Mouse (Mus musculus) midbrain, embryonic 11.5 days (tissue): Measurements from ENCODE around the gene Shq1. TPM values are rescaled to one million over a fixed set of nuclear protein-coding genes. Genes with fewer than 3 reads are reported as not detected.

ENCODE experiments used
- ATAC-seq: fragments of 200-750 bp; cut with Nextera tagmentation; 2 replicates; pipeline ENCODE4 v1.8.0; 2017; ENCODE audit warnings: moderate TSS enrichment, moderate library complexity; ENCODE audit not compliant: low FRiP score
- DNase-seq: peaks from one replicate; pipeline ENCODE4 v3.0.0; 2015; ENCODE audit warnings: low spot score; ENCODE audit errors: missing footprints
- H3K27ac ChIP-seq: fragments of 300-500 bp; sonication (generic); 2 replicates; pipeline ENCODE4 v1.5.1; 2014; ENCODE audit warnings: low read depth, low read length
- H3K27me3 ChIP-seq: fragments of 300-500 bp; sonication (generic); 2 replicates; pipeline ENCODE4 v1.6.1; 2014; ENCODE audit warnings: mild to moderate bottlenecking, low read length, moderate library complexity, mixed read lengths; ENCODE audit not compliant: control insufficient read depth, insufficient read depth
- H3K36me3 ChIP-seq: fragments of 300-500 bp; sonication (generic); 2 replicates; pipeline ENCODE4 v1.6.1; 2014; ENCODE audit warnings: mild to moderate bottlenecking, low read length, moderate library complexity, mixed read lengths; ENCODE audit not compliant: control insufficient read depth, insufficient read depth
- H3K4me1 ChIP-seq: fragments of 300-500 bp; sonication (generic); 2 replicates; pipeline ENCODE4 v1.6.1; 2014; ENCODE audit warnings: low read length; ENCODE audit not compliant: control insufficient read depth, insufficient read depth
- H3K4me2 ChIP-seq: fragments of 300-500 bp; sonication (generic); 2 replicates; pipeline ENCODE4 v1.6.1; 2014; ENCODE audit warnings: mild to moderate bottlenecking, moderate library complexity
- H3K4me3 ChIP-seq: fragments of 300-500 bp; sonication (generic); 2 replicates; pipeline ENCODE4 v1.5.1; 2014; ENCODE audit warnings: low read depth, low read length
- H3K9ac ChIP-seq: fragments of 300-500 bp; sonication (generic); 2 replicates; pipeline ENCODE4 v1.6.1; 2014; ENCODE audit warnings: low read length
- H3K9me3 ChIP-seq: fragments of 300-500 bp; sonication (generic); 2 replicates; pipeline ENCODE4 v1.6.1; 2016; ENCODE audit warnings: low read length; ENCODE audit not compliant: control insufficient read depth
- WGBS: fragments of 180-500 bp; shearing (Covaris S2); extraction: QIAGEN DNeasy Blood & Tissue Kit; methylation state at CpG from one replicate; pipeline ENCODE4 v1.1.7; 2014; 5-methylcytosine and 5-hydroxymethylcytosine counted together
- polyA plus RNA-seq: library from polyadenylated mRNA; unstranded; fragments of >200 nt; fragmentation: Nextera tagmentation; extraction: Ambion mirVana; gene quantifications from 2 replicates; pipeline ENCODE4 v1.2.1, GENCODE M21; 2014

Shq1 gene
- polyA plus RNA-seq, 1 experiment from 2014 or later, result 18.9 TPM

DNA sequence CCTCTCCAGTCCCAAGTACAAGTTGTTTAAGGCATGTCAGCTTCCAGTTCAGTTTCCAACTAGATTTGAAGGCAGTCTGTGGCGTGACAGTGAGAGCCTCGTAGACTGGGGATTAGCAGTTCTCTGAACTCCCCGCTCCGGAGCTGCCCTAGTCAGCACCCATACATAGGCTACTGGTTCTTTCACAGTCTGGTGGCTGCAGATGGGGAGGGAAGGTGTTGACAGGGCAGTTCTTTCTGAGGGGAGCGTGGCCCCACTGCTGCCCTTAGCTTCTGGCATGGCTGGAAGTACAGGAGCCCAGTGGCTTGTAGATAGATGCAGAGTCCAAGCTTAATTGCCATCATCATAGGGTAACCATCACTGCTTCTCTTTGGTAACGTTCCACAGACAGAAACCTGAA, 93.4 kb downstream of the Shq1 start:
- Histone ChIP-seq H3K36me3 (no peaks in the 10 kb centered on the region), H3K9ac (no peak overlapping the region), H3K27me3 (no peaks in the 10 kb centered on the region), H3K27ac (no peak overlapping the region), H3K4me2 (no peak overlapping the region), H3K4me1 (peaks cover 10% of the 10 kb centered on the region), H3K9me3 (no peaks in the 10 kb centered on the region), H3K4me3 (no peak overlapping the region)
- WGBS, result 84% methylated on average over 6 of the region's 6 CpGs
- ATAC-seq (no peak), DNase-seq (no peak)

DNA sequence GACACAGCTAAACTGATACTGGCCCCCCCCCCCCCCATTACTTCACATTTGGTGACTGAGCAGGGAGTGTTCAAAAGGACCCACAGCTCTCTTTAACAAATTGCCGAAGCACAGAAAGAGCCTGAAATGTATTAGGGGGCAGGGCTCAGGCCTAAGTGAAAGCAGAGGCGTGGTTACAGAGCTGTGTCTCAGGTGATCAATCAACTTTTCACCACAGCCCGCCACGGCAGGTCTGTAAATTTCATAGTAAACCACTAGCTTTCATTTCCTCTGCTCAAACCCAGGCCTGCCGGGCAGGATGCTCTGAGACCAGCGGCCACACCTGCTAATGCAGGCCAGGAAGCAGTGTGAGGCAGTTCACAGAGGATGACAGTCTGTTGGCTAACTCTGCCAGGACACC, 94.8 kb downstream of the Shq1 start:
- H3K4me2 ChIP-seq, result no peak overlapping the region
- H3K4me1 ChIP-seq, result peaks cover 1% of the 10 kb centered on the region; the same call in 1 of the 2 replicates
- H3K9me3 ChIP-seq, result no peaks in the 10 kb centered on the region
- 85% methylated on average over 6 of the region's 6 CpGs for whole genome bisulfite sequencing
- ATAC-seq (no peak), DNase-seq (no peak)
- no peaks in the 10 kb centered on the region for H3K36me3 ChIP-seq
- H3K9ac ChIP-seq, result no peak overlapping the region
- no peak overlapping the region for H3K4me3 ChIP-seq
- no peaks in the 10 kb centered on the region for H3K27me3 ChIP-seq
- H3K27ac ChIP-seq, result no peak overlapping the region

DNA sequence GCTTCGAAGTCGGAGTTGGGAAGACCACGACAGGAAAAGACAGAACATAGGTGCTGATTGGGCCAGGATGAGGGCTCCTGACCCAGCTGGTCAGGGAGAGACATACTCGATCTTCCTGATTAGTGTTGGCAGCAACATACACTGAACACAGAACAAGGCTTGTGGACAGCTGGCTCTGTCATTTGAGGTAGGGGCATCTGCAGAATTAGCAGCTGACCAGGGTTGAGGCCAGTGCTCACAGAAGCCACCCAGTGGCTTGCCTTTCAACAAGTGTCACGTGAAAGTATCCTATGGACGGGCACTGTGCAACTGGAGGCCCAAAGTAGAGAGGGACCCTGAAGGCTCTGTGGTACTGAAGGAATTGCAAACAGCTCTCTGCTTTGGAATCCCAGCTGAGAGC, 104.2 kb downstream of the Shq1 start:
- H3K4me2 ChIP-seq, result no peak overlapping the region
- H3K36me3 ChIP-seq, result no peaks in the 10 kb centered on the region
- peaks cover 21% of the 10 kb centered on the region for H3K4me1 ChIP-seq
- H3K9ac ChIP-seq, result no peak overlapping the region
- H3K9me3 ChIP-seq, result no peaks in the 10 kb centered on the region
- ATAC-seq (no peak), DNase-seq (no peak)
- no peak overlapping the region for H3K4me3 ChIP-seq
- peaks cover 8% of the 10 kb centered on the region for H3K27me3 ChIP-seq
- no peak overlapping the region for H3K27ac ChIP-seq
- 86% methylated on average over 6 of the region's 6 CpGs for WGBS

DNA sequence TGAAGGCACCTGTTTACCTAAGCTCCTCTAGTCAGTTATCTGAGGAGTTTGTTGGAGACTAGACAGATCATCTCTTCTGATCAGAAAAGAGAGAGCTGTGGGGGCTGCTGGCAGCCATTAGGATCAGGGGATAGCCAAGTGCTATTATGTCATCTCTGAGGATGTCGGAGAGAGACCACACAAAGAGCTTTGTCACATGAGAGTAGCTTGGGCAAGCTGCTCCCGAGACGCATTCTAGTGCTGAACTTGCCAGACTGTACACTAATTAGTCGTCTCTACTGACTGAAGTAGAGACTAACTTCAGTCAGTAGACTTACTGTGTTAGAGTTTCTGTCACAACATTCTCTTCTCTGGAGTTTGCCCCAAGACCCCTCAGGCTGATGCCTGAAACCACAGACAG, 106.4 kb downstream of the Shq1 start:
- H3K9me3 ChIP-seq, result no peaks in the 10 kb centered on the region
- ATAC-seq (0 out of 2 replicates have a peak, but pooled peaks have one; percentile 3), DNase-seq (no peak)
- no peak overlapping the region for H3K4me3 ChIP-seq
- no peak overlapping the region for H3K27ac ChIP-seq
- peaks cover 13% of the 10 kb centered on the region for H3K27me3 ChIP-seq
- no peak overlapping the region for H3K4me2 ChIP-seq
- H3K36me3 ChIP-seq, result no peaks in the 10 kb centered on the region
- 42% methylated on average over 4 of the region's 4 CpGs for WGBS
- H3K4me1 ChIP-seq, result peaks cover 21% of the 10 kb centered on the region
- H3K9ac ChIP-seq, result no peak overlapping the region

DNA sequence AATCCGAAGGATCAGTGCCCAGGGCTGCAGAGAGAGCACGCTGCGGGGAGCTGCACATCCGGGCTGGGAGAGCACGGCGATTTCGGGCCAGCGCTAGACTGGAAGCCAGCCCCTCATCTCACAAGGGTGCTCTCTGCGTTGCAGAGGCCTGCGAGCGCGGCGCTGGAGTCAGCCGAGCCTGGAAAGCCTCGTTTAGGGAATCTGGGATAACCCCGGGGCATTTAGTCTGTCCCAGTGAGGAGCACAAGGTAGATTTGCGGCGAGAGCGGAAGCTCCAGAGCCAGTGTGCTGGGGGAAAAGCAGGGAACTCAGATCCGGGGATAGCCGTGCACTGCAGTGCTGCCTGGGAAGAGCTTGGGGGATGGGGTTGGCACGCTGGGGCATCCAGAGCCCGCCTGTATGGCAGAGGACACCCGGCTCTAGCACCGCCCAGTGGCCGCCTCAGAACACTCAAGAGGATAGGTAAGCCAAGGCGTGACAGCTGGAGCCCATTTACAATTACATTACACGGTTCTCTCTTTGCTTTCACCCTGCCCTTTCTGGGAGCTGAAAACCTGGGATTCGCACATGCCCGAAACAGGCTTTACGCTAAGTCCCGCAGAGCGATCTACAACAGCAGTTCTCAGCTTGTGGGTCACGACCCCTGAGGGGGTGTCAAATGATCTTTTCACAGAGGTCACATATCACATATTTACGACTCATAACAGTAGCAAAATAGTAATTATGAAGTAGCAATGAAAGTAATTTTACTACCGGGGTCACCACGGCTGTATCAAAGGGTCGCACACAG, 107.2 kb downstream of the Shq1 start:
- Histone ChIP-seq H3K9ac (peak overlapping the region; percentile 63), H3K4me1 (peaks cover 21% of the 10 kb centered on the region), H3K36me3 (no peaks in the 10 kb centered on the region), H3K4me3 (peak overlapping the region; percentile 33), H3K27me3 (peaks cover 13% of the 10 kb centered on the region), H3K27ac (peak overlapping the region; percentile 50; the same call in 1 of the 2 replicates), H3K9me3 (no peaks in the 10 kb centered on the region), H3K4me2 (peak overlapping the region; percentile 70)
- WGBS, result 6% methylated on average over 38 of the region's 38 CpGs
- peak; percentile 91 for DNase-seq
- peak; percentile 88 for ATAC-seq

DNA sequence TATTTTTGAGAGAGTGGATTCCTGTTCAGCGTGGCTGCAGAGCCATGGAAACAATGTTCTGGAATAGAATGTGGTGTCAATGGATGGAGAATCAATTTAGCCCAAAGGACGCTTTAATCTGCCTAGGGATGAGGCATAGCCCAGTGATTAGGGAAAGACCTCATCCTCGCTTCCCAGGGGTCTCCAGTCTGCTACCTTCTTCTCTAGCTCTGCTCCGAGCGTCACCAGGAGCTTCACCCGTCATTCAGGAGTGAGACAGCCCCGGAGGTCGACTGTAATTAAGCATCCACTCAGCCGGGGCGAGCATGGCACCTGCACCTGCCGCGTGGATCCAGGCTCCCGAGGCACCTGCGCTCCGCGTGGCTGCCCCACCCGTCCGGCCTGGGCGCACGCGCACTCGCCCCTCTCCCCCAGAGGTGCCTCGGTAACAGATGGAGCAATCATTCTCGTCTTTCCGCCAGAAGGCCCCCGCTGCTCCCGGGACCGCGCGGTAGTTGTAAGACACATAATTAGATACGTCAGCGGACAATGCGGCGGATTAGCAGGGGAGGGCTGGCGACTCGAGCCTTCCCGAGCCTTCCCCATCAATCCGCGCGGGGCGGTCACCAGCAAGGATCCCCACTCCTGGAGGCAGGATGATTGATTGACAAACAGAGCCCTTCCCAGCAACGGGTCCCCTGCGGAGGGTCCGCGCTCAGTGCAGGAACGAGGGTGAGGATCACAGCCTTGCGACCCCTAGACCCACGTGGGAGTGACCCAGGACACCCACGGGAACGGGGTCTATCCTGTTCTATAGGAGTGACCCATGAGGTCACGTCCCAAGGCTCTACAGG, 108.0 kb downstream of the Shq1 start:
- DNase-seq (peak; percentile 97), ATAC-seq (peak; percentile 80)
- Histone ChIP-seq H3K9me3 (no peaks in the 10 kb centered on the region), H3K4me1 (peaks cover 21% of the 10 kb centered on the region), H3K27me3 (peaks cover 13% of the 10 kb centered on the region), H3K4me3 (peak overlapping the region; percentile 33), H3K36me3 (no peaks in the 10 kb centered on the region), H3K27ac (peak overlapping the region; percentile 50; the same call in 1 of the 2 replicates), H3K4me2 (peak overlapping the region; percentile 70), H3K9ac (peak overlapping the region; percentile 63)
- under 1% methylated on average over 51 of the region's 51 CpGs for WGBS

DNA sequence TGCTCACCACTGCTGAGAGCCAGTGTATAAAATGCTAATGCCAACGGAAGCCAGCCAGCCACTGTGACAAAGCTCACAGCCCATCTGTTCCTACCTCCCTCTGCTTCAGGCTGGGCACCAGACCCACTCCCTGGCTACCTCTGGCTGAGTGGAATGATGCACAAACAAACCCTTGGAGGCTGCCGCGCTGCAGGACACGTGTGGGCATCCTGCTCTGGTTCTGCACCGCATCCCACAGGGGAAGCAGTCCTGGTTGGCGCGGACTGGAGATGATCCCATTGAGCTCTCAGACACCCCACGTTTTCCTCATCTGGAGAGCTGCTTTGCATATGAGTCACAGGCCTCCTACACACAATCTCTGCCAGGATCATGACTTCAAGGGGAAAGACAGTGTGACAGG, 112.9 kb downstream of the Shq1 start:
- H3K9ac ChIP-seq, result no peak overlapping the region
- no peak for ATAC-seq
- WGBS, result 58% methylated on average over 8 of the region's 8 CpGs
- H3K9me3 ChIP-seq, result no peaks in the 10 kb centered on the region
- no peak overlapping the region for H3K4me3 ChIP-seq
- H3K4me2 ChIP-seq, result no peak overlapping the region
- DNase-seq, result no peak
- no peaks in the 10 kb centered on the region for H3K36me3 ChIP-seq
- peaks cover 7% of the 10 kb centered on the region; the same call in 1 of the 2 replicates for H3K27me3 ChIP-seq
- no peak overlapping the region for H3K27ac ChIP-seq
- H3K4me1 ChIP-seq, result peaks cover 8% of the 10 kb centered on the region

DNA sequence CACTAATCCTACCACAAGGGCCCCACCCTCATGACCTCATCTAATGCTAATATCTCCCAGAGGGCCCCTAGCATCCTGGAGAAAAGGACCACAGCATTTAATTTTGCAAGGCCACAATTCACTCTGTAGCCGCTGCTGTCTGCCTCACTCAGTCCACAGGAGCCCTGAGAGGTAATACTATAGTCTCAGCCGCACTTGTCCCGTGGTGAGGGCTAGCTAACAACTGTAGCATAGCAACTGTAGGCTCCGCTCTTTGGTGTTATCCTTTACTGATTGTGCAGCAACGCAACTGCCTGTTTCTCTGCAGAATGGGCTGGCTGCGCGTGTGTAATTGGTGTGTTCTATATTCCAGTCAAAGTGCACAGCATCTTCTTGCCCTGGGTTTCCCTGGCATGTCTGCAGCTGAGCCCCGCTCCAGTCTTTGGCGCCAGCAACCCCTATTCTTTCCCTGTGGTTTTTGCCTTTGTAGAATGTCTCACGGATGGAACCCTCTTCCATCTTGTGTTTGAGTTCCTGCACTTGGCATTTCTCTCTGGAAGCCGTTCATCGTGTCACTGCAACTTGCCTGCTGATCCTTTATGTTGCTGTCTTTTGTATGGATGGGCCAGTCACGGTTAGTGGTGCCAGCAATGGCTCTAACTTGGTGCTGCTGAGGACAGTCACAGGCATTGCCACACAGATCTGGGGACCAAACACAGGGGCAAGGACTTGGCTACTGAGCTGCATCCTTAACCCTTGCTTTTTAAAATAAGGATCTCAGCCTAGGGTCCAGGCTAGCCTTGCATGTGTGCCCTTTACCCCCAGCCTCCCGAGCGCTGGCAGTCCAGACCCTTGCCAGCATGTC, 128.6 kb downstream of the Shq1 start:
- no peak for ATAC-seq

More for the DNA sequence above, 128.6 kb downstream of the Shq1 start:
- H3K9me3 ChIP-seq, result no peaks in the 10 kb centered on the region
- 70% methylated on average over 15 of the region's 15 CpGs for WGBS
- no peak for DNase-seq
- H3K4me2 ChIP-seq, result no peak overlapping the region
- 0 out of 2 replicates have a peak, but pooled peaks cover 2% of the 10 kb centered on the region for H3K4me1 ChIP-seq
- no peak overlapping the region for H3K4me3 ChIP-seq
- no peak overlapping the region for H3K27ac ChIP-seq
- H3K36me3 ChIP-seq, result no peaks in the 10 kb centered on the region
- H3K27me3 ChIP-seq, result no peaks in the 10 kb centered on the region
- no peak overlapping the region for H3K9ac ChIP-seq
